Mouse (Mus musculus): Measurements from ENCODE around the gene Sh3pxd2b. TPM values are rescaled to one million over a fixed set of nuclear protein-coding genes. Genes with fewer than 3 reads are reported as not detected.

Sh3pxd2b gene
- total and polyA plus RNA-seq, 3 experiments: 2.4 to 13.2 (median 6.7) TPM

DNA sequence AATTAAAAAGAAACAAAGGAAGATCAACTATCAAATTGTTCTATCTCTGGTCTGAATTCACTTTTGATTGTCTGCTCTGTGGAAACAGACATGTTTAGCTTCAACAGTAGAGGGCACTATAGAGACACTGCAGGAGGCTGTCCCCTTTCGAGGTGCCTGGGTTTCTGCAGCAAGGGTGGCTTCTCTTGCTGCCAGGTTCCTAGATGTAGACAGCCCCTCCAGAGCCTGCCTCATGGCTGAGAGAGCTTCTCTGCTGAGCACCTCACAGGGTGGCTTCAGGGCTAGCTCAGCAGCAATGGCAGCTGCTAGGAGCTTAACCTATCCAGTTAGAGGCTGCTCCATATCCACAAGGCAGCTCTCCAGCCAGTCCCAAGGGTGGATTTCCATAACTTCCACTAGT, 102.6 kb downstream of the Sh3pxd2b start:
- TF ChIP-seq SIN3A (IDR thresholded peaks at IDR 0.05; ENCODE audit: low read length): no peak
- TF ChIP-seq JUND (conservative IDR thresholded peaks at IDR 0.05; ENCODE audit: low read depth, low read length): no peak
- TF ChIP-seq CTCF (conservative IDR thresholded peaks at IDR 0.05 in 1 of 2, IDR thresholded peaks at IDR 0.05 in 1 of 2; ENCODE audit: low read depth in 2 of 2, low read length in 2 of 2): peak; percentile 87 to 95
- 0 out of 2 replicates have a peak, but pooled peaks have one; percentile 12 for TF ChIP-seq MYC (IDR thresholded peaks at IDR 0.05; ENCODE audit: low read depth, low read length)
- 0 out of 2 replicates have a peak, but pooled peaks have one; percentile 29 for TF ChIP-seq TCF12 (IDR thresholded peaks at IDR 0.05; ENCODE audit: low read depth, low read length)
- peak; percentile 93 for TF ChIP-seq RAD21 (IDR thresholded peaks at IDR 0.05; ENCODE audit: low read depth, low read length)
- peak; percentile 91 for TF ChIP-seq SMC3 (IDR thresholded peaks at IDR 0.05; ENCODE audit: low read depth, low read length)
- TF ChIP-seq HCFC1 (IDR thresholded peaks at IDR 0.05; ENCODE audit: low read depth, low read length): 0 out of 2 replicates have a peak, but pooled peaks have one; percentile 14
- TF ChIP-seq ZC3H11A (IDR thresholded peaks at IDR 0.05; ENCODE audit: low read depth, low read length): peak; percentile 67
- Histone ChIP-seq H3K4me3 (replicated peaks in 1 of 3; ENCODE audit: low read depth in 2 of 3, low read length in 2 of 3, poor library complexity in 1 of 3) (no peak overlapping the region), H3K9me3 (replicated peaks; ENCODE audit: low read length) (no peaks in the 10 kb centered on the region), H3K36me3 (replicated peaks in 1 of 2; ENCODE audit: control insufficient read depth in 1 of 2, insufficient read depth in 1 of 2, low read length in 1 of 2) (no peaks in the 10 kb centered on the region), H3K27me3 (replicated peaks) (peaks cover 4% of the 10 kb centered on the region), H3K27ac (ENCODE audit: insufficient read depth, low read depth) (no peak overlapping the region), H3K4me1 (ENCODE audit: control insufficient read depth in 1 of 2, insufficient read depth in 2 of 2) (peaks cover 0 to 11% of the 10 kb centered on the region in 2 experiments; a peak in 2 of 4 replicates), H3K9ac (ENCODE audit: insufficient read depth, low read depth) (no peak overlapping the region), H3K4me2 (ENCODE audit: insufficient read depth, low read depth, poor library complexity, severe bottlenecking) (0 out of 2 replicates have a peak overlapping the region, but pooled peaks have one; percentile 0), H3K79me2 (replicated peaks; ENCODE audit: control insufficient read depth, extremely low read depth, insufficient read depth, poor library complexity, severe bottlenecking) (no peaks in the 10 kb centered on the region)
- dilution Hi-C loops (cut with MboI; ENCODE audit: extremely low pct_ligation_motif_present, extremely low pct_unique_long_range_greater_than_20kb, low sequenced_read_pairs) (no loop called here), in situ Hi-C loops (cut with MboI; ENCODE audit: low pct_ligation_motif_present, low pct_unique_long_range_greater_than_20kb, low sequenced_read_pairs) (loop anchor here (5.0 kb wide), 2 partner anchors 37 to 142 kb away; no protein-coding TSS in a partner anchor)
- DNase-seq (ENCODE audit: extremely low read depth): peak; percentile 77

DNA sequence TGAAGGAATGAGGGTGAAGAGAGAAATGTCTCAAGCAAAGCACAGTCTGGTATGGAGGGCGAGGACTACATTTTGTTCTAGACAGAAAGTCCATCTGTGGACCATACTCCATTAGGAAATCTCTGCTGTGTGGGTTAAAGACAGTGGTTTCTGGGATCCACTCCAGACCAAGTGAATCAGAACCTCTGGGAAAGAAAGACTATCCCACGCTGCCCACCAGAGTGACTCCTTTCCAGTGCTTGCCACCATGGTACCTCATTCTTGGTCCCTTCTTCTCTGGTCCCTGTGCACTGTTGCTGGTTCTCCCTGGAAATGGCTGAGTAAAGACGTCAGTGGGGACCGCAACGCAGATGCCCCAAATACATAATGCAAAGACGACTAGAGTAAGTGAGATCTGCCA, 103.7 kb downstream of the Sh3pxd2b start:
- H3K36me3 ChIP-seq (replicated peaks in 1 of 2; ENCODE audit: control insufficient read depth in 1 of 2, insufficient read depth in 1 of 2, low read length in 1 of 2): no peaks in the 10 kb centered on the region
- in situ Hi-C loops (cut with MboI; ENCODE audit: low pct_ligation_motif_present, low pct_unique_long_range_greater_than_20kb, low sequenced_read_pairs) (loop anchor here (5.0 kb wide), 2 partner anchors 36 to 141 kb away; no protein-coding TSS in a partner anchor), dilution Hi-C loops (cut with MboI; ENCODE audit: extremely low pct_ligation_motif_present, extremely low pct_unique_long_range_greater_than_20kb, low sequenced_read_pairs) (no loop called here)
- no peak for DNase-seq (ENCODE audit: extremely low read depth)
- TF ChIP-seq NELFE (IDR thresholded peaks at IDR 0.05; ENCODE audit: low read depth, low read length): no peak
- no peak for TF ChIP-seq CHD2 (IDR thresholded peaks at IDR 0.05; ENCODE audit: low read length)
- no peak for TF ChIP-seq MEF2A (IDR thresholded peaks at IDR 0.05; ENCODE audit: borderline replicate concordance, low read depth, low read length)
- no peak for TF ChIP-seq USF2 (conservative IDR thresholded peaks at IDR 0.05; ENCODE audit: low read depth, low read length)
- no peak for TF ChIP-seq MYC (IDR thresholded peaks at IDR 0.05; ENCODE audit: low read depth, low read length)
- TF ChIP-seq MAZ (IDR thresholded peaks at IDR 0.05; ENCODE audit: low read depth, low read length): no peak
- no peak for TF ChIP-seq MAFK (IDR thresholded peaks at IDR 0.05; ENCODE audit: insufficient replicate concordance, low read length)
- TF ChIP-seq ZMIZ1 (IDR thresholded peaks at IDR 0.05; ENCODE audit: low read depth, low read length): no peak
- no peak for TF ChIP-seq ZC3H11A (IDR thresholded peaks at IDR 0.05; ENCODE audit: low read depth, low read length)
- no peak for TF ChIP-seq ELF1 (IDR thresholded peaks at IDR 0.05; ENCODE audit: low read depth, low read length)
- no peak for TF ChIP-seq IRF4 (IDR thresholded peaks at IDR 0.05; ENCODE audit: low read depth, low read length)
- TF ChIP-seq RCOR1 (conservative IDR thresholded peaks at IDR 0.05; ENCODE audit: low read depth, low read length): no peak
- TF ChIP-seq CTCF (conservative IDR thresholded peaks at IDR 0.05 in 1 of 2, IDR thresholded peaks at IDR 0.05 in 1 of 2; ENCODE audit: low read depth in 2 of 2, low read length in 2 of 2): no peak
- TF ChIP-seq EP300 (IDR thresholded peaks at IDR 0.05; ENCODE audit: low read length): no peak
- no peak for TF ChIP-seq MAX (IDR thresholded peaks at IDR 0.05; ENCODE audit: low read length)
- peaks cover 1 to 17% of the 10 kb centered on the region in 2 experiments; a peak in 3 of 4 replicates for H3K4me1 ChIP-seq (ENCODE audit: control insufficient read depth in 1 of 2, insufficient read depth in 2 of 2)
- H3K4me2 ChIP-seq (ENCODE audit: insufficient read depth, low read depth, poor library complexity, severe bottlenecking): no peak overlapping the region
- H3K4me3 ChIP-seq (replicated peaks in 1 of 3; ENCODE audit: low read depth in 2 of 3, low read length in 2 of 3, poor library complexity in 1 of 3): no peak overlapping the region
- peaks cover 10% of the 10 kb centered on the region for H3K27me3 ChIP-seq (replicated peaks)
- no peak overlapping the region for H3K9ac ChIP-seq (ENCODE audit: insufficient read depth, low read depth)
- H3K9me3 ChIP-seq (replicated peaks; ENCODE audit: low read length): no peaks in the 10 kb centered on the region
- H3K27ac ChIP-seq (ENCODE audit: insufficient read depth, low read depth): no peak overlapping the region
- H3K79me2 ChIP-seq (replicated peaks; ENCODE audit: control insufficient read depth, extremely low read depth, insufficient read depth, poor library complexity, severe bottlenecking): no peaks in the 10 kb centered on the region
